Mouse (Mus musculus) forebrain, embryonic 14.5 days (tissue): ENCODE data around the gene Tnfrsf14. TPM values are rescaled to one million over a fixed set of nuclear protein-coding genes. Genes with fewer than 3 reads are reported as not detected.

Experiments used
- ATAC-seq: fragments of 200-750 bp; cut with Nextera tagmentation; 2 replicates; pipeline ENCODE4 v1.8.0; 2017; ENCODE audit warnings: mild to moderate bottlenecking, moderate library complexity
- DNase-seq: peaks from one replicate; pipeline ENCODE4 v3.0.0-alpha.2; 2015; ENCODE audit warnings: low spot score
- H3K27ac ChIP-seq: fragments of 300-500 bp; sonication (generic); 2 replicates; pipeline ENCODE4 v1.5.1; 2014; ENCODE audit warnings: low read depth, mild to moderate bottlenecking, control low read depth, low read length, moderate library complexity
- H3K27me3 ChIP-seq: fragments of 300-500 bp; sonication (generic); replicated peaks from 2 replicates; pipeline ENCODE4 v1.6.1; 2014; ENCODE audit warnings: low read length, control low read depth, mixed read lengths; ENCODE audit not compliant: control insufficient read depth, insufficient read depth
- H3K36me3 ChIP-seq: fragments of 300-500 bp; sonication (generic); 2 replicates; pipeline ENCODE4 v1.6.1; 2014; ENCODE audit warnings: low read length, control low read depth; ENCODE audit not compliant: control insufficient read depth, insufficient read depth
- H3K4me1 ChIP-seq: fragments of 300-500 bp; sonication (generic); 2 replicates; pipeline ENCODE4 v1.6.1; 2014; ENCODE audit warnings: antibody characterized with exemption, low read length, control low read depth; ENCODE audit not compliant: control insufficient read depth, insufficient read depth
- H3K4me2 ChIP-seq: fragments of 300-500 bp; sonication (generic); 2 replicates; pipeline ENCODE4 v1.6.1; 2014; ENCODE audit warnings: mild to moderate bottlenecking, control low read depth, low read length
- H3K4me3 ChIP-seq: fragments of 300-500 bp; sonication (generic); 2 replicates; pipeline ENCODE4 v1.5.1; 2014; ENCODE audit warnings: low read depth, low read length, control low read depth
- H3K9ac ChIP-seq: fragments of 300-500 bp; sonication (generic); 2 replicates; pipeline ENCODE4 v1.6.1; 2014; ENCODE audit warnings: mild to moderate bottlenecking, low read length, control low read depth, moderate library complexity
- H3K9me3 ChIP-seq: fragments of 300-500 bp; sonication (generic); replicated peaks from 2 replicates; pipeline ENCODE4 v1.6.1; 2016; ENCODE audit warnings: low read length, control low read depth, mixed read lengths; ENCODE audit not compliant: control insufficient read depth
- WGBS: fragments of 180-500 bp; shearing (Covaris S2); extraction: QIAGEN DNeasy Blood & Tissue Kit; methylation state at CpG from one replicate; pipeline ENCODE4 v1.1.7; 2014; 5-methylcytosine and 5-hydroxymethylcytosine counted together
- polyA plus RNA-seq: library from polyadenylated mRNA; unstranded; fragments of >200 nt; fragmentation: Nextera tagmentation; extraction: Ambion mirVana; gene quantifications from 2 replicates; pipeline ENCODE4 v1.2.1, GENCODE M21; 2014

Tnfrsf14 gene
- polyA plus RNA-seq, 1 experiment from 2014 or later, result not detected

GRCm38 (mm10) chr4:154956604-154957003, 28.2 kb upstream of the Tnfrsf14 start:
- DNase-seq, result no peak
- no peaks in the 10 kb centered on the region for H3K36me3 ChIP-seq
- no peak for ATAC-seq
- 0 out of 2 replicates have a peak, but pooled peaks cover 3% of the 10 kb centered on the region for H3K27me3 ChIP-seq
- no peak overlapping the region for H3K4me3 ChIP-seq
- no peak overlapping the region for H3K4me2 ChIP-seq
- 50% methylated on average over 9 of the region's 9 CpGs for WGBS
- H3K9me3 ChIP-seq, result no peaks in the 10 kb centered on the region
- no peak overlapping the region for H3K9ac ChIP-seq
- H3K4me1 ChIP-seq, result peaks cover 46% of the 10 kb centered on the region
- H3K27ac ChIP-seq, result no peak overlapping the region

GRCm38 (mm10) chr4:154952461-154953241, 24.3 kb upstream of the Tnfrsf14 start:
- WGBS, result under 1% methylated on average over 26 of the region's 26 CpGs
- H3K9me3 ChIP-seq, result no peaks in the 10 kb centered on the region
- H3K4me2 ChIP-seq, result peak overlapping the region; percentile 25; the same call in 1 of the 2 replicates
- H3K9ac ChIP-seq, result peak overlapping the region; percentile 32; the same call in 1 of the 2 replicates
- peak; percentile 60 for ATAC-seq
- peak; percentile 86 for DNase-seq
- no peaks in the 10 kb centered on the region for H3K36me3 ChIP-seq
- H3K4me1 ChIP-seq, result peaks cover 32% of the 10 kb centered on the region
- 0 out of 2 replicates have a peak, but pooled peaks cover 3% of the 10 kb centered on the region for H3K27me3 ChIP-seq
- H3K27ac ChIP-seq, result peak overlapping the region; percentile 63; the same call in 1 of the 2 replicates
- no peak overlapping the region for H3K4me3 ChIP-seq

DNA sequence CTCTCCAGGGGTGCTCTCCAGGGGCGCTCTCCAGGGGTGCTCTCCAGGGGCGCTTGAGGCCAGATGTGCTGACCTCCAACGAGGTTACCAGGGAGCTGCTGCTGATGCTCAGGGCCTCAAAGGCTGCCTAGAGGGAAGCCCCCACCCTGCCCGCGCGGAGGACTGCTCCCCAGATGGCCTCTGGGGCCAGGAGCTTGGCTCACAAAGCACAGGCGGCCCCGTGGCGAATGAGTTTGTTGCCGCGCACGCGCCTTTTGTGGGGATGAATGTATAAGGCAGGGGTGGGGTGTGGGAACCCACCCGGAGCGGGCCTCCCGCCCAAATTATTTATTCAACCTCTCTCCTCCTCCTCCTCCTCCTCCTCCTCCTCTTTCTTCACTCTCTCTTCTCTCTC, 21.2 kb upstream of the Tnfrsf14 start:
- Histone ChIP-seq H3K4me2 (peak overlapping the region; percentile 33; the same call in 1 of the 2 replicates), H3K4me3 (no peak overlapping the region), H3K9ac (no peak overlapping the region), H3K9me3 (no peaks in the 10 kb centered on the region), H3K4me1 (peaks cover 32% of the 10 kb centered on the region), H3K27ac (peak overlapping the region; percentile 89), H3K27me3 (no peaks in the 10 kb centered on the region), H3K36me3 (no peaks in the 10 kb centered on the region)
- DNase-seq (peak; percentile 85), ATAC-seq (0 out of 2 replicates have a peak, but pooled peaks have one; percentile 8)
- WGBS, result 3% methylated on average over 16 of the region's 16 CpGs

- Histone ChIP-seq H3K27ac (peak overlapping the region; percentile 89), H3K4me3 (no peak overlapping the region), H3K36me3 (no peaks in the 10 kb centered on the region), H3K9ac (peak overlapping the region; percentile 2; the same call in 1 of the 2 replicates), H3K4me2 (peak overlapping the region; percentile 33; the same call in 1 of the 2 replicates), H3K9me3 (no peaks in the 10 kb centered on the region), H3K27me3 (no peaks in the 10 kb centered on the region), H3K4me1 (peaks cover 32% of the 10 kb centered on the region)
- 28% methylated on average over 6 of the region's 6 CpGs for WGBS
- DNase-seq (no peak), ATAC-seq (peak; percentile 4; the same call in 1 of the 2 replicates)
These were observed 20.7 kb upstream of the Tnfrsf14 start for GRCm38 (mm10) chr4:154948940-154949588.

GRCm38 (mm10) chr4:154948066-154948939, 19.9 kb upstream of the Tnfrsf14 start:
- Histone ChIP-seq H3K9me3 (no peaks in the 10 kb centered on the region), H3K27me3 (no peaks in the 10 kb centered on the region), H3K4me2 (peak overlapping the region; percentile 33; the same call in 1 of the 2 replicates), H3K9ac (peak overlapping the region; percentile 2; the same call in 1 of the 2 replicates), H3K4me1 (peaks cover 27% of the 10 kb centered on the region), H3K4me3 (no peak overlapping the region), H3K36me3 (no peaks in the 10 kb centered on the region), H3K27ac (peak overlapping the region; percentile 89)
- DNase-seq, result peak; percentile 92
- 31% methylated on average over 14 of the region's 14 CpGs for WGBS
- ATAC-seq, result peak; percentile 76

DNA sequence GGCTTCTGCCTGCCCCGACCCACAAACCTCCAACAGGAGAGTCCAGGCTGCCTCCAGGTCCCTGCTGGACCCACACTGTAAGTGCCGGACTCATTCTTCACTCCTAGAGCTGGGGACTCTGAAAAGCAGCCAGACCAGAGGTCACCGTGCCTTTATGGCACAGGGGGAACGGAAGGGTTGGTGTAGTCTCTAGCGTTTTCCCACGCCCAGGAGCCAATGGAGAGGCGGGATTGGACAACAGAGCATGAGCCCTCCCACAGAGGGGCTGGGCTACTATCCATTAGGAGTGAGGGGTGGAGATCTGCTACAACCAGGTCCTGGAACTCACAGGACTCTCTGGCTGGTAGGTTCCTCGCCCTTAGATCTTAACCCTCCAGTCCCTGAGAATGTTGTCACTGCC, 18.0 kb upstream of the Tnfrsf14 start:
- H3K9me3 ChIP-seq, result no peaks in the 10 kb centered on the region
- 1% methylated on average over 8 of the region's 8 CpGs for WGBS
- H3K36me3 ChIP-seq, result no peaks in the 10 kb centered on the region
- ATAC-seq (peak; percentile 61), DNase-seq (peak; percentile 87)
- H3K4me3 ChIP-seq, result peak overlapping the region; percentile 20
- peaks cover 22% of the 10 kb centered on the region for H3K4me1 ChIP-seq
- H3K9ac ChIP-seq, result peak overlapping the region; percentile 51
- H3K27ac ChIP-seq, result peak overlapping the region; percentile 44; the same call in 1 of the 2 replicates
- H3K27me3 ChIP-seq, result no peaks in the 10 kb centered on the region
- peak overlapping the region; percentile 53 for H3K4me2 ChIP-seq

DNA sequence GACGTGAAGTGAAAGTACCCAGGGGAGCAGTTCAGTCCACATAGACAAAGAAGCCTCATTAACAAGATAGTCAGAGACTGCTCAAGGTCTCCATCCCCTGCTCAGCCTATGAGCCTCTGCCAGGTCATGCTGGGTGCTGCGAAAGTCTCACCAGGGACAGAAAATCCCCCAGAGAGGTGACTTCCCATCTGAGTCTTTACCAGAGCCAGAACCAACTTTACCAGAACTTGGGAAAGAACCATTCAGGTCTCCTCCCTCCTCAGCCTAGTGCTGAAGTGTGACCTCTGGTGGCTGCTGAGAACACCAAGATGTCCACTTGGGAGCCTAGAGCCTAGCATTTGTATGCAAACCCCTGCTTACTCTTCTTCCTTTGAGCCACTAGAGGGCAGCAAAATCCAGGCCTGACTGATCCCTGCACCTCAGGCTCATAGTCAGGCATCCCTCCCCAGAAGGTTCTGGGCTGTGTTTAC, 15.8 kb upstream of the Tnfrsf14 start:
- no peaks in the 10 kb centered on the region for H3K9me3 ChIP-seq
- H3K9ac ChIP-seq, result no peak overlapping the region
- H3K4me2 ChIP-seq, result no peak overlapping the region
- H3K4me3 ChIP-seq, result no peak overlapping the region
- H3K27me3 ChIP-seq, result no peaks in the 10 kb centered on the region
- no peaks in the 10 kb centered on the region for H3K36me3 ChIP-seq
- 4% methylated on average over 2 of the region's 2 CpGs for WGBS
- peak; percentile 56 for ATAC-seq
- peak; percentile 94 for DNase-seq
- no peak overlapping the region for H3K27ac ChIP-seq
- H3K4me1 ChIP-seq, result peaks cover 14% of the 10 kb centered on the region

DNA sequence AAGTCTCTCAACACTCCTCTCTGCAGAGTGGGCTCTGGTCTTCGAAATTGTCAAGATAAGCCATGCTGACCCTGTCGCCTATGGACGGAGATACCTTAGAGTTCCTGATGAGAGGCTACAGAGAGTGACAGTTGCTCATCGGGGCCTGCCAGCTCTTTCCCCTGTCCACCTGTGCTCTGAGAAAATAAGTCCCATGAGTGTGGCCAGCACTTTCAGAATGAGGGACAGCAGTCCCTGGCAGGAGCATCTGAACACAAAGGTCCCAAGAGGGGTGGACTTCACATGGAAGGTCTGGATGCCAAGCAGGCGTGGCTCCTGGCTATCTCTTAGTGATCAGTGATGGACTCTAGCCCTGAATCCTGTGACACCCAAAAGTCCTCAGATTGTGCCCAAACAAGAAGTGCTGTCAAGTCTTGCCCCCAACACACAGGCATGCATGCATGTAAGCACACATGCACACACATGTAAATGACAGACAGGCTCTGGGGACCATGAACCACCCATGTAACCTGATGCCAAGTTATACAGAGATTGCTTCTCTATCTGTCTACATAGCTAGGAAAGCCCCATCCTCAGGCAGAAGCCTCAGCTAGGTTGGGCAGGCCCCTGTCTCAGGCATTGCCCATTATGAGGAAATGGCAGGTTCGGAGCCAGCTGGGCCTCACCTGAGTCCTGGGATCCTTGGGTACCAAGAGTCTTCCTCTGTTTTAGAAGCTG, 15.1 kb upstream of the Tnfrsf14 start:
- H3K9me3 ChIP-seq, result no peaks in the 10 kb centered on the region
- no peaks in the 10 kb centered on the region for H3K36me3 ChIP-seq
- H3K27me3 ChIP-seq, result no peaks in the 10 kb centered on the region
- no peak overlapping the region for H3K9ac ChIP-seq
- ATAC-seq (no peak), DNase-seq (no peak)
- no peak overlapping the region for H3K4me2 ChIP-seq
- H3K27ac ChIP-seq, result no peak overlapping the region
- H3K4me3 ChIP-seq, result no peak overlapping the region
- WGBS, result 90% methylated on average over 6 of the region's 6 CpGs
- peaks cover 10% of the 10 kb centered on the region for H3K4me1 ChIP-seq
